Mouse (Mus musculus) frontal cortex, postnatal 14 days (tissue): ENCODE data around the gene Colq.

ENCODE experiments used
- DNase-seq, 2 experiments: peaks; one replicate each; pipeline ENCODE4 v3.0.0; 2022; ENCODE audit warnings: low spot score in 2 of 2

The Colq gene

GRCm38 (mm10) chr14:31574903-31575665, 16.1 kb downstream of the Colq start:
- no peak for DNase-seq

DNA sequence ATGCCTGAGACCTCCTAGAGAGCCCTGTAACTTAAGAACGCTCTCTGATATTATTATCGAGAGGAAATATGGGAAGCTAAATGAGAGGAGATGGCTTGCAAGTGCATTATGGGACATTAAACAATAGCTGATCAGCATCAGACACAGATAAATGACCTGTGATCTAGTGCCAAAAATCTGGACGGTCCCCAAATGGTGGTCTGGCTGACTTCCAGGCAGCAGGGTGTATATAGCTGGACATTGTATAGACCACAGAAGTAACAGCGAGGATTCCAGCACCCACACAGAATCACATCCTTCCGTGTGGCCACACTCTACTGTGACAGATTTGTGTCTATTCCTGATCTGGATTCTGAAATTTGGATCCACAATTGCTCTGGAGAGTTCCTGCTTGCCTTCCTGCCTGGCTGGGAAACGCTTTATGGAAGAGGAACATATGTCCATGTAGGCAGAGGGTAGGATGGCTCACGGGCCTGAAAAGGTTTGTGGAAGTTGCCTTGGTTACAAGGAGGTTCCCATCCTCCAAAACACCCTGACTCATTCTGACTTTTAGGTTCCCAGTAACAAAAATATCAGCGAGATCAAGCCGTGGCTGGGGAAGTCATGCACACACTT, 18.5 kb downstream of the Colq start:
- DNase-seq: peak; percentile 41 to 47

DNA sequence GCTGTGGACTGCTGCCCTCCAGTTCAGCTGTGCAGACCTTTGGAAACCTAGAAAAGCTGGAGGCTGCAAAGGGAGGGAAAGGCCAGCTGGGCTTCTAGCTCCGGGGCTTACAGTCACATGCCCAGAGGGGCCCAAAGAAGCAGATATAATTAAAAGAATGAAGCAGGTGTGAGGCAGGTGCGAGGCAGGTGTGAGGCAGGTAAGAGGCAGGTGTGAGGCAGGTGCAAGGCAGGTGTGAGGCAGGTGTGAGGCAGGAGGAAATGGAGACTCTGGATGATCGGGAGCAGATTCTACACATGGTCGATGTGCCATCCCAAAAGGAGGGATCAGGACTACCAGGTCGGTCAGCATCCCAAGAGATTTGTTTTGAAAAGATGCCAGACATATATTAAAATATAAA, 19.7 kb downstream of the Colq start:
- DNase-seq: no peak

- no peak for DNase-seq
These were observed 20.8 kb downstream of the Colq start for GRCm38 (mm10) chr14:31570131-31570951.

- peak in 1 of 2 experiments; percentile 25 for DNase-seq
These were observed 22.0 kb downstream of the Colq start for GRCm38 (mm10) chr14:31569151-31569631.

GRCm38 (mm10) chr14:31565478-31566212, 25.5 kb downstream of the Colq start:
- no peak for DNase-seq

GRCm38 (mm10) chr14:31564452-31565179, 26.5 kb downstream of the Colq start:
- DNase-seq: no peak

DNA sequence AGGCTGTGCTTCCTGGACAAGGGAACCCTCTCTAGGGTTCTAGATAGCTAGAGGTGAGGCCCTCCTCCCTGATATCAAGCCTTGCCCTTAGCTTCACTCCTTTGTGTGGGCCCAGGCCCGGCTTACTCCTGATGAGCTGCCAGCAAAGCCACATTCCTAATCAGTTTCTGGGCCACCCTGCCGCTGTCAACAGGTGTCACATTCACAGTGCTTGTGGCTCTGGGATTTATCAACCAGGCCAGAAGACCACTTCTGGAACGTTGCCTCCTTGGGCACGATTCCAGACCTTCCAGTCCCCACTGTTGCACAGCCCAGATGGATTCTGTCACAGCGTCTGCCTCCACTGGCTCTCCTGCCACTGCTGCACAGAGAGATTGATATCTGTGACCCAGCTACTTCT, 30.3 kb downstream of the Colq start:
- no peak for DNase-seq

- no peak for DNase-seq
These were observed 31.9 kb downstream of the Colq start for GRCm38 (mm10) chr14:31559216-31559615.

DNA sequence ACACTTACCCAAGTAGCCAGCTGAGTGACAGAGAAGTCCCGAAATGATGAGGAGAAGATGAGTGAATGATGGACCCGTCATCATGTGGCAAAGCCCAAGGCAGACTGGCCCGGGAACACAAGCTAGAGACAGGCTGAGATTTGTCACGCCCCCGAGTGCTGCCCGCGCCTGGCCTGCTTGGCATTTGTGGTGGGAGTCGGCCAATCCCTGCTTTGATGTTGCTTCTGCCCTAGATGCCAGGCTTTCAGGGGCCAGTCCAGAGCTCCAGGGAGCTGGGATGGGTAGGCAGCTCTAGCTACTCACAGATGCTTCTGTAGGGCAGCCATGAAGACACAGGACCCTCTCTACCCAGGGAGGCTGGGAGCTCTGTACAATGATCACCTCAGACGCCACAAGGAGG, 33.4 kb downstream of the Colq start:
- DNase-seq: no peak

GRCm38 (mm10) chr14:31557273-31557672, 33.9 kb downstream of the Colq start:
- no peak for DNase-seq

DNA sequence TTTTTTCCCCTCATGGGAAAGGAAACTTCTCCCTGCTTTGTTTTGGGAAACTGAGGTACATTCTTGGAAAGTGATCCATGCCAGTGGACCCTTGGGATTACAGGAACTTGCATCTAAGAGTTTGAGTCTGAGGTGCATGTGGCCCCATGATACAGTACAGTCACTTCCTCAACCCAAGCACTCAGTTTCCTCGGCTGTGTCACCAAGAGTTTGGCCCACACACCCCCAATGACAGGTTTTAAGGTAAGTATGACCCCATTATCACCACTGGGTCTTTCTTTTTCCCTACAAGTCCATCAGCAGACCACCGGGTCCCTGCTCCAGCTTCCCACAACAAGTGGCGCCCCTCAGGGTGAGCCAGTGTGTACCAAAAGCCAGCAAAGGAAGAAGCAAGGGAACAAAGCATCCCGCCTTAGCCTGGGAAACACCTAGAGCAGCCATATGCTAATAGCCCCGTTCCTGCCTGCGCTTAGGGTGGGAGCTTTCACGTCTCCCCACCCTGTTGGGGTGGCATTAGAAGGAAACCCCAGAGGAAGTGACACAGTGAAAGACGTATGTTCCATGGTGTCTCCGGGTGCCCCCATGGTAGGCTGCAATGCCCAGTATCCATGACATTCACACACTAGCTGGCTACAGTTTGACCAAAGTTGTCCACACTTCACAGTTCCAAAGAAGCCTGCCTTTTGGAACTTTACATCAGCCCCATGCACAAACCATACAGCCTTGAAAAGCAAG, 34.5 kb downstream of the Colq start:
- DNase-seq: no peak

- no peak for DNase-seq
These were observed 35.1 kb downstream of the Colq start for GRCm38 (mm10) chr14:31555963-31556434.

DNA sequence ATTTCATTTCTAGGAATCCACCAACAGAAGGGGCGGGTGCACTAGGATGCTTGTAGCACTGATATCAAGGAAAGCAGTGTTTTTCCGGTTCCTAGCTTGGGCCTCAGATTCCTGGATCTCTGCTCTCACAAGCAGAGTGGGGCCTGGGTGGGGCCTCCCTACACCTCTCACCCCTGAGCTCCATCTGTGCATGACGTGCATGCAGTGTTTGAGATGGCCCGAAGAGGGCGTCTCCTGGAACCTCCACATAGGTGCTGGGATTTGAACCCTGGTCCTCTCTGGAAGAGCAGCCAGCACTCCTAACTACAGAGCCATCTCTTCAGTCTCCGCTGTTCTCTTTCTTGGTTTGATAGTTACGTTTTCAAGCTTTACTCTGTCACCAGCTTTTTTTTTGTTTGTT, 36.1 kb downstream of the Colq start:
- DNase-seq: no peak

- DNase-seq: no peak
These were observed 47.2 kb downstream of the Colq start for GRCm38 (mm10) chr14:31543885-31544442.

DNA sequence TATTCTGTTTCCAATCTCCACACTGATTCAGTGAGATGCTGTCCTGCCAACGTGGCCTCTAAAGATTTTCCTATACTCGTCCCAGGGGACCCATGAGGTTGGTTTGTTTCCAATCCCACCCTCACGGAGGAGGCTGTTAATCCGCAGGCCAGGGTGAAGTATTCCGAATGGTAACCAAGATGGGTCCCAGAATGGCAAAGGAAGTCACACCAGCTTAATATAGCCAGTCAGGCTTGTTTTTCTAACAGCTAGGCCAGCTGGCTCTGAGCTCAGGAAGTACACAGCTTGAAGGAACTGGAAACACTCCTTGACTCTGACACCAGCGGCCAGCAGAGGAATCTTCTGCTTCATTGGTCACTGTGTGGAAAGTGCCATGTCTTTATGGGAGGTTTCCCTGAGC, 53.8 kb downstream of the Colq start:
- no peak for DNase-seq

GRCm38 (mm10) chr14:31532656-31533055, 58.5 kb downstream of the Colq start:
- no peak for DNase-seq

- DNase-seq: no peak
These were observed 59.5 kb downstream of the Colq start for GRCm38 (mm10) chr14:31531506-31532148.

DNA sequence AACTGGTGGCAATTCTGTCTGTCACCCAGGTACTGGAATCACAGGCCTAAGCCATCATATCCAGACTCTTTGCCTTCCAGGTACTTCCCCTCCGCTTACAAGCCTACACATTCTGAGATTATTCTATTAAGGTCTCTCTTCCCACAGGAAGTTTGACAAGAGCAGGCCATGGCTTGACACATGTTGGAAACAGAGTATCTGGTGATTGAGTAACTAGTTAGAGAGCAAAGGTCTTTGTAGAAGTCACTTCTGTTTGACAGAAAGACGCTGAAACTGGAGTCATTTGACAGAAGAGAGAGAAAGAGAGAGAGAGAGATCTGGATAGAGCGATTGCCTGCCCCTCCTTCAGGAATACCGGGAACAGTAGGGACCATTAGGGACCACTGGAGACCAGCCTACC, 60.3 kb downstream of the Colq start:
- no peak for DNase-seq
